Mouse (Mus musculus) MEL-GATA-1-ER (cell line): ENCODE data around the gene Gm20388.

Experiments
- DNase-seq: peaks from one replicate; pipeline ENCODE4 v3.0.0-alpha.2; 2012; ENCODE audit warnings: low read depth; ENCODE audit errors: extremely low read depth

Gm20388 gene

DNA sequence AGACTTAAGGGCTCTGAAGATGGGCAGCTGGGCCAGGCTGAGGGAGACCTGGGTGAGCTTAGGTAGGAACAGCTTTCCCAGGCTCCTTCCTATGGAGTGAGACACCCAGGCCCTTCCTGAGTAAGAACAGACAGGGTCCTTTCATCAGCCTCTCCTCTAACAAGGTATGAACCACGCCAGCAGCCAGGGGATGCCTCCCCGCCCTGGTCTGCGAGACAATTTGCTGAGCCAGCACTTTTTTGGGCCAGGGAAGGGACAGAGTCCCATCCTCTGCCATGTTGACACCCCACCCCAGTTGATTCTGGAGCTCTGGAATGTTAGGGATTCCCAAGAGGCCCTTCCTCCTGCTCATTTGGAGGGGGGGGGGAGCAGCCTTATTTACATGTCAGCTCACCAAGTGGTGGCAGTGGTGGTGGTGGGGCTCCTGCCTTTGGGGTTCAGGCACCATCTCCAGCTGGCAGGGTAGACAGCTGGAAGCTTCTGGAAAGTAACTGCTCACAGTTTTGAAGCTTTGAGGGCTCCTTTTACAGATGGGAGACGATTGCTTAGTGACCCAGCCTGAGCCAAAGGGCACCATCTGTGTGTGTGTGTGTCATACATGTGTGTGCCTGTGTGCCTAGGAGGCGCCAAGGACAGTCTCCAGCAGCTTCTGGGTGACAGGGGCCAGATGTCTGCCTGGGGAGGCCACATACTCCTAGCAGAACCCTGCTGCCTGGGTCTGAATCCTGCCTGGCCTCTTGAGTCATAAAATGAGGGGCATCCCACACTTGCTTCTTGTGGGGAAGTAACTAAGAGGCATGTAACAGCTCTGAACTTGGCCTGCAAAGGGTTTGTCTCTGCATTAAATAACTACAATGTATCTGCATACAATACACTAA lies 316.3 kb downstream of the Gm20388 start:
- no peak for DNase-seq

DNA sequence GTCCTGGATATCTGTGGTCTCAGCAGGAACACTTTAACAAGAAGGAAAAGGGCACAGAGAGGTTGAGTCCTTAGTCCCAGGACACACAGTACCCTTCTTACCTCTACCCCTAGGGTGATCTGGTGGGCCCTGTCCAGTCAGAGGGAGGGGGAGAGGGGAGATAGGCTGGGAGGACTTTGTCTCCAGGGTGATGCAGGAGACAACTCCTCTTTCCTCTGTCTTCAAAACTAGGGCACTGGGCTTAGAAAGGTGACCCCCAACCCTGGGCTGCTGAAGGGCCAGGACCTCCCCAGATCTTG lies 316.9 kb downstream of the Gm20388 start:
- no peak for DNase-seq

DNA sequence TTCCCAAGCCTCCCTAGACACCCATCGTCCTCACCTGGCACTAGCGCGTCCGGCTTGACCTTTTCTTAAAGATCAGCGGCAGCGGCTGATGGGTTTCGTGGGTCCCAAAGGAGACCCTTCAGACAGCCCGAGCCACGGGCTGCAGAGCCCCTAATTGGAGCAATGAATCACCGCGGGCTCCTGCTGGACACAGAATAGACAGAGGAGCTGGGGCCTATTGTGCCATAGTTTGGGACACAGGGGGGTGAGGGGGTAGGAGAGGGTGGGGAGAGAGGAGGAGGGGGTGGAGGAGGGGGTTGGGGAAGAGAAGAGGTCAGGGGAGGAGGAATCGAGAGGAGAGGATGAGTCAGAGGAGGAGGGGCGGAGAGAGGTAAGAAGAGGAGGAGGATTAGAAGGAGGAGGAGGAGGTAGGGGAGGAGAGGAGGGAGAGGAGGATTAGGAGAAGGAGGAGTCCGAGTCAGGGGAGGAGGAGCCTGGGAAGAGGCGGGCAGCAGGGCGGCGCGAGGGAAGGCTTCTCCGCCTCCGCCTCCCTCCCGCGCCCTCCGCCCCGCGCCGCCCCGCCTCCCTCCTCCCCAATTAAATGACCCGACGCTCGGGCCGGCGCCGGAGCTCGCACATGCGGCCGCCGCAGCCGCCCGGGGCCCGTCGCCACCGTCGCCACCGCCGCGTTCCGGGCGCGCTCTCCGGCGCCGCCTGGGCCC lies 317.4 kb downstream of the Gm20388 start, which contains the start of gene Gse1:
TSS of gene Gse1 (plus strand) at position 566 of the 701 bp plus-strand sequence.
- DNase-seq: no peak

DNA sequence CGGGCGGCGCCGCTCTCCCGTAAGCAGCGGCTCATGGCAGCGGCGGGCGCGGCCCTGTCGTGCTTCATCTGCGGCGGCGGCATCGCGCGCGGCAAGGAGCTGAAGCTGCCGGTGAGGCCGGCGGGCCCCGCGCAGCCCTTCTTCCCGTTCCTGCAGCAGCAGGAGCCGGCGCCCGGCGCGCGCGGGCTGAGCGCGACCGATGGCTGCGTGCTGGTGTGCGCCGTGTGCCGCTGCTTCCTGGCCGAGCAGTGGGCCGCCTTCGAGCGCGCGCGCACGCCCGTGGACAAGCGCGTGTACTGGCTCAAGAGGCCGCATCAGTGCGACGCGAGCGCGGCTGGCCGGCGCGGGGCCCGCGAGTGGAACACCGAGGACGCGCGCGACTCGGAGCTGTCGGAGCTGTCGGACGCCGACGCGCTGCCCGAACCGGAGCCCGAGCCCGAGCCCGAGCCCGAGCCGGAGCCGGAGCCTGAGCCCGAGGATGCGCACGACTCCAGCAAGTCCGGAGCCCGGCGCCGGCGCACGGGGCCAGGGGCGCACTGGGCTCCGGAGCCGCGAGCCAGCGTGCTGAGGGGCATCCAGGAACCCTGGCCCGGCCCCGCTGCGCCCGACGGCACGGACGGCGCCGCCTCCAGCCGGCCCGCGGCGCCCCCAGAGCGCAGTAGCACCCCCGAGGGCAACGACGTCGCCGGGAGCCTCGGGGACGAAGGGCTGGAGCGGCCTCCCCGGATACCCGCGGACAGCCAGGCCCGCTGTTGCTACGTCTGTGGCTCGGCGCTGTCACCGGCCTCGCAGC lies 318.3 kb downstream of the Gm20388 start:
- no peak for DNase-seq

DNA sequence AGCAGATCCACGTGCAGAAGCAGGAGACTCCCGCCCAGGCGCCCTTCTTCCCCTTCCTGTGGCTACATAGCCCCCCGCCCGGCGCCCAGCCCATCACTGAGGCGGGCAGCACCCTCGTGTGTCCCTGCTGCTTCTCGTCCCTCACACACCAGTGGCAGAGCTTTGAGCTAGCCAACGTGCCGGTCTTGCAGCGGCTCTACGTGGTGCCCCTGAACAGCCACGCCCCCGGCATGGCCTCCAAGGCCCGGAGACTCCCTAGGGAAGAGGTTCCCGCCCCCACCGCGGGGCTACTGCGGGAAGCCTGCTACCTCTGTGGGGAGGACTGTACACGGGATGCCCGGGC lies 318.9 kb downstream of the Gm20388 start:
- no peak for DNase-seq

DNA sequence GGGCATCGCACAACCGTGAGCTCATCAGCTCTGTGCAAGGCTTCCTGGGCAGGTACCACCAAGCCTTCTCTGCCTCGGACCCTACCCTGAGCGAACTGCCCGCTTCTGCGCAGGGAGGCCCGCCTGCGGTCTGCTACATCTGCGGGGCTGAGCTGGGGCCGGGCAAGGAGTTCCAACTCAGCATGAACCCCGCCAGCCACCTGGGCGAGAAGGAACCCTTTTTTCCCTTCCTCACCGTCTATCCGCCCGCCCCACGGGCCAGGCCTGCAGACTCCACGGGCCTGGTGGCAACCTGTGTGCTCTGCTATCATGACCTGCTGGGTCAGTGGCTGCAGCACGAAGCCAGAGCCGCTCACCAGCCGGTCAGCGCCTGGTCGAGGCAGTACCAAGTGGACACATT lies 319.4 kb downstream of the Gm20388 start:
- DNase-seq: no peak

DNA sequence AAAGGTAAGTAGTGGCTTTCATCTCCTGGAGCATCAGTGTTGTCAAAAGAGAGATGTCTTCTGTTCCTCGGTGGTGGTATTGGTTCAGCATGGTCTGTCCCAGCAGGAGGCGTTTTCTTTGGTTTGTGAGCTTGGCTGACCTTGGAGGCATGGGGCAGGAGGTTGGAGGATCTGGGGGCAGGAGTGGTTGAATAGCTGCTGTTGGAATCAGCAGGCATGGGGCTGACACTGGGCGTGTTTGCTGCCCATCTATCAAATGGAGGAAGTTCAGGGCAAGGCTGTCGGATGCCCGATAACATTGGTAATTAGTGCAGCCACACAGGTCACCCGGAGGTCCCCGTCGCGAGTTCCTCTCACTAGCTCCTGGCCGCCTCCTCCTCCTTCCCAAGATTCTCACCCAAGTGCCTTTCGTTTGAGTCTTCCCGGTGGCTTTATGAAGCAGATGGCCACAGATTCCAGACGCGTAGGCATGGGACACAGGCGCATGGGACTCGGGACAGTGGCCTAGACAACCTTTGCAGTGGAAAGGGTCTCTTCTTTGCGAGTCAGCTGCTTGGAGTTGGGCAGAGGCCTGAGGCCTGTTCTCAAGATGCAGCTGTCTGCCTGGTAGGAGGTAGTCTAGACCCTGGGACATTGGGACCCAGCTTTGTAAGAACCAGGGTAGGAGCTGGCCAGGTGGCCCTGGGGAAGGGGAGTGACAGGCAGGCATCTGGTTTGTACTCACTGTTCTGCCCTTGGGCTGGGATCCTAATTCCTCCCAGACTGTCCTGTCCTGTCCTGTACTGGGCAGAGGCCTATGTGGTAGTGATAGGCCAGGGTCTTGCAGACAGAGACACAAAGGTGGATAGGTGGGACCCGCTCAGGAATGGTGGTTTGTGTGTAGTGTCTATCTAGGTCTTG lies 320.3 kb downstream of the Gm20388 start:
- no peak for DNase-seq

DNA sequence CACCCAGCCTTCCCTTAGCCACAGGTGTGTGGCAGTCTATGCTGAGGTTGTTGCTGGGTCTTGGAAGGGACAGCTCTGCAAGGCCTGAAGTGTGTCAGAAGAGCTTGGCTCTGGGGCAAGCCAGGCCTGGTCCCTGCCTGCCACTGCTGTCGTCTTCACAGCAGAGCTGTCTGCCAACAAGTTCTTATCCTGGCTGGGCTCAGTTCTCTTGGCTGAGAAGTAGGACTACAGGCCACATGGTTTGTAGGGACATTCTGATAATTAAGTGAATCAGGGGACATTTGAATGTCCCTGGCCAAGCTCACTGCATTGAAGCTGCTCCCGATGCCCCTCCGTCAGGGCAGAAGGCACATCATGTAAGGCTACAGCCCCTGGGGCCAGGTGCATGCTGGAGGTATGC lies 321.2 kb downstream of the Gm20388 start:
- no peak for DNase-seq

DNA sequence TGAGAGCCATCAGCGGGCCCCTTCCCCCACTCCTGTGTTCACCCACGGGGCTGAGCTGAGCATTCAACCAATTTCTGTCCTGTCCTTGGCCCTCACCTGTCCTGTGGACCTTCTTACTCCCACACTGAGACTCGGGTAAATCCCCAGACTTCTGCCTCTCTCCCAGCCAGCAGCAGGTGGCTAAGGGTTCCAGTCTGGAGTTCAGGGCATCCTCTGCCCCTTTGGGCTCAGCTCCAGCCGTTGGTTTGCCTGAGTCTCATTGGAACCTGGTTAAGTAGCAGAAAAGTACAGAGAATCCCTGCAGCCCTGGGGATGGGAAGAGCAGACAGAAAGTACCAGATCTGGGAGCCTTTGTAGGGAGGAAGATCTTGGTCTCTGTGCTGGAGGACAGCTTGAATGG lies 321.8 kb downstream of the Gm20388 start:
- no peak for DNase-seq

DNA sequence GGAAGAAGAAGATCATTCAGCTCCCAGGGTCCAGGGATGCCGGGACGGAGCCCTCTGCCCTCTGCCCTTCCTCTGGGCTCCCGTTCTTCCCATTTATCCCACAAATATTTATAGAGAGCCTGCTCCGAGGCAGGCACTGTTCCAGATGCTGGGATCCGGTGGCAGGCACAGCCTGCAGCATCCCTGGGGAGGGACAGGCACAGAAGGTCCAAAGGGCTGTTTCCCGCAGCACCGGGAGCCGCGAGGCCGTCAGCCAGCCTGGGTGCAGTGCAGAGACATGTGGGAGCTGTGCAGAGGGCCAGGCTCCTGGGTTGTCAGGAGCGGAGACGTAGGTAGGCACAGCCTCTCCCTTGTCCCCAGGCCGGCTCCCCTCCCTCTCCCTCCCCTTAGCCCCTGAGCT lies 322.3 kb downstream of the Gm20388 start:
- DNase-seq: no peak

DNA sequence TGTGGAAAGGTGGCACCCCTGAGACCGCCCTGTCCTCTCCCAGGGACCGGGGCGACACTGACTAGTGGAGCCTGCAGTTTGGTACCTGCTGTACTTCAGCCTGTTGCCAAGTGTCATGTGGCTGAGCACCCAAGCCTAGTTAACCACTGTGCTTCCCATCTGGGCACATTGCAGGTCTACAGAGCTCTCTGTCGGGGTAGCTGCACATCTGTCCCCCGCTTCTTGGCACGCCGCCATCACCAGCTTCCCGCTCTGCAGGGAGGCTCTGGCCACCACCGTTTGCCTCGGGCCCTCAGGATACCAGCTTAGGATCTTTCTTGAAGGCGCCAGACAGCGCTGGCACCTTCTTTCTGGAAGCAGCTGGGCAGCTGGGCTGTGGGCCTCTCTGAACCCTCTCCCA lies 323.8 kb downstream of the Gm20388 start:
- DNase-seq: no peak

DNA sequence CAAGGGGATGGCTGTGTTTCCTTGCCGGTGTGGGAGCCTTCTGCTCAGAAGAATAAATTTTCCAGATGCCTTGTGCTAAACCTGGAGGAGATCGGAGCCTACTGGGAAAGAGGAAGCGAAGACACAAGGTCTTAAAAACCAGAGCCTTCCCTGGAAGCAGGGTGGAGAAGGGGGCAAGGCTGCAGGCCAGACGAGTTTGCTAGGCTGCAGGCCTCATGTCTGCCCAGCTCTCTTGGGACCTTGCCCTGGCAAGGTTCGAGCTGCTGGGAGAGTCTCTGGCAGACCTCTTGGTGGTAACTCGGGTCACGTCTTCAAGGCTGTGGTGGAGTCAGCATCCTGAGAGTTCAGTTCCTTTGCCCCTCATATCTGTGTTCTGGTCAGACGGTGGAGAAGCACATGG lies 324.2 kb downstream of the Gm20388 start:
- DNase-seq: no peak

DNA sequence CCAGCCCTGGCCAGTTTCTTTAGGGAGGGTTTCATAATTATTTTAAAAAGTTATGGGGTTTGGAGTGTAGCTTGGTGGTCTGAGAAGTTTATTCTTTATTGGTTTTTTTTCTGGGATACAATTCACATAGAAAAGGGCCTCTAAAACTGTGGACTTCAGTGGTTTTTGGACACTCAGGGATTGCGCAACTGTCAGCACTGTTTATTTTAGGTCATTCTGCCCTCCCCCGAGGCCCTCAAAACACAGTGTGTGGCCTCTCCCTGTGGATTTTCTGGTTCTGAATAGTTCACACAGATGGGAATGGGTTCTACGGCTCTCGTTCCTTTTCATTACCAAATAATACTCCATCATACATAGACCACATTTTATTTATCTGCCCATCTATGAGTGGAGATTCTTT lies 332.6 kb downstream of the Gm20388 start:
- DNase-seq: no peak

DNA sequence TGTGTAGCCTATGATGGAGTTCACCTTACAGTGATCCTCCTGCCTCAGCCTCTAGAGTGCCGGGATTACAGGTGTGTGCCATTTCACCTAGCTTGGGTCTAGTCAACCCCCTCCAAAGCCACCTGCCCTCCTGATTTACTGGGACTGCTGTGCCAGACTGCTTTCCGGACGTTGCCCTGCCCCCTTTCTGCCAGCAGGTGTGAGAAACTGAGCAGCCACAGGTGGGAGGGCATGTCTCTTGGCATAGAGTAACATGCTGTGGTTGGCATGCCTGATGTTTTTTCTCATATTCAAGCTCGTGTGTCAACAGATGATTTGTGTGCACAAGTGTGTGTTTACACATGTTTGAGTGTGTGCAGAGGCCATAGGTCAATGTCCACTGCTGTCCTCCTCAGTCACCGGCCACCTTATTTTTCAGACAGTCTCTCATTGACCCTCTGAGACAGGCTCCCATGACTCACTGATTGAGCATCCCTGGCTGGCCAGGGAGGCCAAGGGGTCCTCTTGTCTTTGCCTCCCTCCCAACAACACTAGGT lies 333.3 kb downstream of the Gm20388 start:
- DNase-seq: no peak

DNA sequence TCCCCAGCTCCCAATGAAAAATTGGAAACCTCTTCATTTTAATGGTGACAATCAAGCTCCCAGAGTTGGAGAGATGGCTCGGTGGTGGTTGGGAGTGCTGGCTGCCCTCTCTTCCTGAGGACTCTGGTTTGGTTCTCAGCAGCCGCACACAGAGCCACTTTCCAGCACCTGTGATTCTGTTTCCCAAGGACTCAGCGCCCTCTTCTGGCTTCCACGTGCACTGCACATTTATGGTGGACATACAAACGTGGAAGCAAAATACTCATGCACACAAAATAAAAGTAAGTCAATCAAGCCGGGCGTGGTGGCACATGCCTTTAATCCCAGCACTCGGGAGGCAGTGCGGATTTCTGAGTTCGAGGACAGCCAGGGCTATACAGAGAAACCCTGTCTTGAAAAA lies 333.9 kb downstream of the Gm20388 start:
- no peak for DNase-seq

DNA sequence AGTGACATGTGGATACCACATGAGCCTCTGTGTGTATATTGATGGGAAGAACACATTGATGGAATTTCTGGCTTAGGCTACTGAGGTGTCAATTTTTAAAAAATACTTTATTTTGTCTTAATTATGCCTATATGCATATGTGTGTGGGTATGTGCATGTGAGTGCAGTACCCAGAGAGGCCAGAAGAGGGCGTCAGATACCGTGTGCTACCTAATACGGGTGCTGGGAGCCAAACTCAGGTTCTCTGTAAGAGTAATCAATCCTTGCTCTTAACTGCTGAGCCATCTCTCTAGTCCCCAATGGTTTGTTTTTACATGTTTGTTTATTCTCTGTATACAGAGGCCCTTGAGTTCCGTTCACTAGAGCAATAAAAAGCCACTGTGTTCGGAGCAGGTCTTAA lies 337.0 kb downstream of the Gm20388 start:
- DNase-seq: no peak

DNA sequence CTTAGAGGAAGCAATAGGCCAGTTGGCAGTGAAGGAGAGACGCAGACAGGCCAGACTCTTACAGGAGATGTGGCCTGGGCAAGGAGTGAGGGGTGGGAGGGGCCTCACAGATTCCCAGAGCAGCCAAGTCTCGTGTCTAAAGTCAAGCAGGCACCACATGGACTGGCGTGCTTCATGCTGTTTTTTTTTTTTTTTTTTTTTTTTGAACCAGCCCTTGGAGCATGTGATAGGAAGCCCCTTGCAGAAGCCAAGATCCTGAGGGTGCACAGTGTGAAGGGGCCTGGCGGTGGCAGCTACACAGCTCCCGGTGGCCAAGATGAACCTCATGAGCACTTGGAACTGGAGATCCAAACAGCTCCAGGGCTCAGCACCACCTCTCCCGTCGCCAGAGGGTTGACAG lies 337.4 kb downstream of the Gm20388 start:
- no peak for DNase-seq

DNA sequence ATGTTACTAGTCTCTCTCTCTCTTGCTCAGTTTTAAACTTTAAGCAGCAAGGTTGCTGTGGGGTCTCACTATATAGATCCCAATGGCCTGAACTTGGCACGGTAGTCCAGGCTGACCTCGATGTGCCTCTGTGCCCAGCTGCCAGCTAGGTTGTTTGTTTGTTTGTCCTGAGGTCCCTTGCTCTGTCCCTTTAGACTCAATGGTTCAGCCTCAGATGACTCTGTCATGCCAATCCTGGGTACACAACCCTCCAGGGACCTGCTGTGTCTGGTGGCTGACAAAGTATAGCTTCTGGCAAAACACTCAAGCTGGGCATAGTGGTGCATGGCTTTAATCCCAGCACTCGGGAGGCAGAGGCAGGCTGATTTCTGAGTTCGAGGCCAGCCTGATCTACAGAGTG lies 337.8 kb downstream of the Gm20388 start:
- no peak for DNase-seq

DNA sequence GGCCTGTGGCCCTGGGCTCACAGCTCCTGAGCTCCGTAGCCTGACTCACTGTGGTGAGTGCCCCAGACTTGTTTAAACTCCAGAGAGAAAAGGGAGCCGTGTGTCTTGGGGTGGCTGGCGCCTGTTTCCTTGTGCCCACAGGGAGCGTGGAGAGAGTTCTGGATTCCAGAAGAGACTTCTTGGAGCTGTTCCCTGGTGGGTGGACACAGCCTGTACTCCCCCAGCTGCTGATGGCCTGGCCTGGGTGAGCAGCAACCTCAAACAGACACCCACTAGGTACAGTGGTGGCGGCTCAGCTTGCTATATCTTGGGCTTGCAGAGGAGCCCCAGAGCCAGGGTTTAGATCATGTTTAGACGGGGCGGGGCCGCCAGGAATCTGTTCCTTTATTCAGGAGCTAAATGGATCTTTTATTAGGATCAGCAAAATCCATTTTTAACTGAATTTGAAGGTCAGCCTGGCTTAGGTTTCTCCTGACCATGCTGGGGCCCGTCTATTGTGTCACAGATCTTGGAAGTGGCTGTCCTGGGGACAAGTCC lies 339.2 kb downstream of the Gm20388 start:
- no peak for DNase-seq

DNA sequence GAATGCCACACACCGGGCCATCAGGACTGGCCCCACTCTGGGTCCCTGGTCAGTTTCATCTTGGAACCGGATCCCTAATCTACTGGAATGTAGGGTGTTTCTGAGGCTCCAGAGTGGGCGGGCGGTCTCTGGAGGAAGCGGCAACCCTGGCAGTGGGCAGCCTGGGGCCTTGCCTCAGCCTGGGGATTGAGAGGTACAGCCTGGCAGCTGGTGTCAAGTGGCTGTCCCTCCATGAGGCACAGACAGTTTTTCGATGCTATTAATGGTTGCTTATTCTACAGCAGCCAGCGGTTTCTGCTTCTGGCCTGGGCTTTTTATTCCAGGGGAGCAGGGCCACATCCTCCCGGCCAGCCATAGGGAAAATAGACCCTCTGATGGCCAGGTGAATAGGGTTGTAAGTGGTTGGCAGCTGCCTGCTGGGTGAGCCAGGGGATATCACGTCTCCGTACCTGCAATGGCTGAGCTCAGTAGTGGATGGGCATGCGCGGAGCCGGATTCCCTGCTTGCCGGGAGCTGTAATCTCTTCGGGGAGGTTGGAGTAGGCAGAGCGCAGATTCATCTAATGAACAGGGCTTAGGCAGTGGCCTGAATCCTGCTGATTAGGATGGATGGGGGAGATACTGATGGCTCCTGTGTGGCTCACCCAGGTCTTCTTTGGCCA lies 340.2 kb downstream of the Gm20388 start:
- no peak for DNase-seq
